In the genomic region with DNA sequence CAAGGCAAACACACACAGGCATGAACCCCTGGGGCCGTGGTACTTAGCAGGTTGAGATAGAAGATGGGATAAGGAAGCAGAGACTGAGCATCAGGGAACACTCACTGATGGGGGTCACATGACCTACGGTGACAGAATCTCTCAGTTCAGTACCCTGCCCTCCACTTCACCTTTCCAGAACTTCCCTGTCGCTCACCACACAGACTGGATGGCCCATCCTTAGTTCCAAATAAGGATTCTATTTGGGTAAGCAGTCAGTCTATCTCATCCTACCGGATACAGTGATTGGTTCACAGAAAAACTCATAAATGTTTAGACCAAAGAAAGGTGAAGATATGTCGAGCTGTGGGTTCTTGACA, we compare ENCODE assay signal across 15 mouse cellular contexts.
DNase-seq lines count a peak whose midpoint lies in the region; ATAC-seq lines count a peak whose summit lies in the region.
"Had no signal": no experiment of that assay in that cellular context is flagged by ENCODE, and none has a peak within 500 bp of the region (broad histone marks: within the 10 kb centered on the region; RNA-seq: fewer than 3 reads in every experiment).

No protein-coding gene starts in this region.

- 0 out of 2 replicates have a peak overlapping the region, but pooled peaks have one; percentile 13 for H3K27ac ChIP-seq in heart, embryonic 12.5 days (ENCODE audit: poor library complexity, severe bottlenecking)
- no peak overlapping the region for H3K27ac ChIP-seq in heart, embryonic 11.5 days (ENCODE audit: low read depth, low read length)
- peak overlapping the region; percentile 66 for H3K27ac ChIP-seq in kidney, embryonic 16.5 days (ENCODE audit: low read length)
- peak overlapping the region; percentile 62; the same call in 1 of the 2 replicates for H3K27ac ChIP-seq in embryonic facial prominence, embryonic 10.5 days (replicated peaks)
- H3K27ac ChIP-seq in intestine, embryonic 15.5 days, result peak overlapping the region; percentile 34; the same call in 1 of the 2 replicates
- H3K27ac ChIP-seq: hindbrain, postnatal 0 days; limb, embryonic 15.5 days; midbrain, embryonic 15.5 days had no signal

- ATAC-seq in heart, embryonic 12.5 days (ENCODE audit: insufficient number of reproducible peaks, low FRiP score), result no peak
- ATAC-seq in heart, embryonic 11.5 days (replicated peaks; ENCODE audit: insufficient number of reproducible peaks, low FRiP score, low TSS enrichment), result no peak
- ATAC-seq in kidney, embryonic 16.5 days (ENCODE audit: low FRiP score, low TSS enrichment), result peak; percentile 32; the same call in 1 of the 2 replicates
- peak; percentile 23; the same call in 1 of the 2 replicates for ATAC-seq in intestine, embryonic 15.5 days
- ATAC-seq: hindbrain, postnatal 0 days; midbrain, embryonic 15.5 days had no signal

- no peak overlapping the region for H3K9ac ChIP-seq in heart, embryonic 12.5 days
- H3K9ac ChIP-seq in heart, embryonic 11.5 days (ENCODE audit: low read depth, low read length), result no peak overlapping the region
- no peak overlapping the region for H3K9ac ChIP-seq in kidney, embryonic 16.5 days (replicated peaks; ENCODE audit: low read length)
- no peak overlapping the region for H3K9ac ChIP-seq in intestine, embryonic 15.5 days
- H3K9ac ChIP-seq: limb, embryonic 15.5 days; midbrain, embryonic 15.5 days had no signal

- no peaks in the 10 kb centered on the region; the same call in 1 of the 2 replicates for H3K27me3 ChIP-seq in heart, embryonic 12.5 days (replicated peaks)
- no peaks in the 10 kb centered on the region for H3K27me3 ChIP-seq in heart, embryonic 11.5 days (ENCODE audit: control insufficient read depth, insufficient read depth, low read length)
- H3K27me3 ChIP-seq in kidney, embryonic 16.5 days (ENCODE audit: insufficient read depth, low read length), result no peaks in the 10 kb centered on the region
- H3K27me3 ChIP-seq in embryonic facial prominence, embryonic 10.5 days (replicated peaks; ENCODE audit: low read depth, poor library complexity, severe bottlenecking), result no peaks in the 10 kb centered on the region
- H3K27me3 ChIP-seq in intestine, embryonic 15.5 days (replicated peaks), result no peaks in the 10 kb centered on the region
- H3K27me3 ChIP-seq: limb, embryonic 15.5 days; midbrain, embryonic 15.5 days had no signal

- peaks cover 7% of the 10 kb centered on the region for H3K4me1 ChIP-seq in heart, embryonic 12.5 days (replicated peaks)
- H3K4me1 ChIP-seq in heart, embryonic 11.5 days (ENCODE audit: control insufficient read depth, insufficient read depth, low read length), result peaks cover 7% of the 10 kb centered on the region; the same call in 1 of the 2 replicates
- peaks cover 13% of the 10 kb centered on the region for H3K4me1 ChIP-seq in kidney, embryonic 16.5 days (ENCODE audit: insufficient read depth, low read length)
- H3K4me1 ChIP-seq in embryonic facial prominence, embryonic 10.5 days, result peaks cover 21% of the 10 kb centered on the region
- 0 out of 2 replicates have a peak, but pooled peaks cover 10% of the 10 kb centered on the region for H3K4me1 ChIP-seq in intestine, embryonic 15.5 days (replicated peaks)
- H3K4me1 ChIP-seq: midbrain, embryonic 15.5 days had no signal

- H3K9me3 ChIP-seq in heart, embryonic 12.5 days (replicated peaks), result no peaks in the 10 kb centered on the region; the same call in 1 of the 2 replicates
- no peaks in the 10 kb centered on the region for H3K9me3 ChIP-seq in heart, embryonic 11.5 days (replicated peaks; ENCODE audit: control insufficient read depth, low read length)
- no peaks in the 10 kb centered on the region for H3K9me3 ChIP-seq in kidney, embryonic 16.5 days (ENCODE audit: low read length)
- no peaks in the 10 kb centered on the region for H3K9me3 ChIP-seq in embryonic facial prominence, embryonic 10.5 days
- H3K9me3 ChIP-seq in intestine, embryonic 15.5 days, result no peaks in the 10 kb centered on the region
- H3K9me3 ChIP-seq: G1E; limb, embryonic 15.5 days; midbrain, embryonic 15.5 days had no signal

- H3K4me3 ChIP-seq in heart, embryonic 12.5 days, result no peak overlapping the region
- H3K4me3 ChIP-seq in heart, embryonic 11.5 days (ENCODE audit: low read depth, low read length), result no peak overlapping the region
- H3K4me3 ChIP-seq in kidney, embryonic 16.5 days (ENCODE audit: low read length), result no peak overlapping the region
- H3K4me3 ChIP-seq in embryonic facial prominence, embryonic 10.5 days, result no peak overlapping the region
- H3K4me3 ChIP-seq in intestine, embryonic 15.5 days (replicated peaks), result no peak overlapping the region
- H3K4me3 ChIP-seq: erythroblast, embryonic 14.5 days; limb, embryonic 15.5 days; midbrain, embryonic 15.5 days had no signal

- DNase-seq in kidney, adult 9 months, result no peak
- DNase-seq in embryonic facial prominence, embryonic 10.5 days (ENCODE audit: low spot score), result no peak
- no peak for DNase-seq in cerebellum, adult 18-20 months
- no peak for DNase-seq in frontal cortex, postnatal 25 days (ENCODE audit: low spot score in 2 of 2)
- DNase-seq: cerebellum, adult 11-12 months; right cerebral cortex, postnatal 25 days had no signal

- no peaks in the 10 kb centered on the region for H3K36me3 ChIP-seq in heart, embryonic 12.5 days
- H3K36me3 ChIP-seq in heart, embryonic 11.5 days (ENCODE audit: control insufficient read depth, insufficient read depth, low read length), result no peaks in the 10 kb centered on the region
- H3K36me3 ChIP-seq in kidney, embryonic 16.5 days (ENCODE audit: insufficient read depth, low read length), result no peaks in the 10 kb centered on the region
- H3K36me3 ChIP-seq in embryonic facial prominence, embryonic 10.5 days (replicated peaks), result no peaks in the 10 kb centered on the region
- H3K36me3 ChIP-seq in intestine, embryonic 15.5 days, result no peaks in the 10 kb centered on the region
- H3K36me3 ChIP-seq: G1E; limb, embryonic 15.5 days; midbrain, embryonic 15.5 days had no signal

- no peak overlapping the region for H3K4me2 ChIP-seq in heart, embryonic 12.5 days
- no peak overlapping the region for H3K4me2 ChIP-seq in heart, embryonic 11.5 days
- no peak overlapping the region for H3K4me2 ChIP-seq in kidney, embryonic 16.5 days (replicated peaks; ENCODE audit: low read depth, low read length)
- no peak overlapping the region for H3K4me2 ChIP-seq in intestine, embryonic 15.5 days (replicated peaks)
- H3K4me2 ChIP-seq: limb, embryonic 15.5 days; midbrain, embryonic 15.5 days had no signal

- whole genome bisulfite sequencing in heart, embryonic 12.5 days, result 52% methylated on average over 5 of the region's 5 CpGs
- WGBS in heart, embryonic 11.5 days (ENCODE audit: insufficient replicate concordance), result 50% methylated on average over 5 of the region's 5 CpGs
- 37% methylated on average over 5 of the region's 5 CpGs for WGBS in kidney, embryonic 16.5 days
- 82% methylated on average over 5 of the region's 5 CpGs for WGBS in embryonic facial prominence, embryonic 10.5 days
- 44% methylated on average over 5 of the region's 5 CpGs for WGBS in intestine, embryonic 15.5 days

Comparison
In these comparisons a context has a peak if more than half of its experiments do, and no peak if none do; other contexts are left out.
1. ATAC-seq: peak in kidney, embryonic 16.5 days (single experiment) and intestine, embryonic 15.5 days (single experiment); none in heart, embryonic 12.5 days (single experiment) and heart, embryonic 11.5 days (single experiment).